Mouse (Mus musculus) heart, postnatal 0 days (tissue): ENCODE results near the gene Ocln. TPM values are rescaled to one million over a fixed set of nuclear protein-coding genes. Genes with fewer than 3 reads are reported as not detected.

Experiments
- ATAC-seq: fragments of 200-750 bp; cut with Nextera tagmentation; 2 replicates; pipeline ENCODE4 v1.8.0; 2017; ENCODE audit warnings: low read depth, moderate number of reproducible peaks, moderate library complexity; ENCODE audit not compliant: insufficient read depth
- DNase-seq: peaks from one replicate; pipeline ENCODE4 v3.0.0-alpha.2; 2016; ENCODE audit warnings: low spot score
- H3K27ac ChIP-seq: fragments of 300-500 bp; sonication (generic); 2 replicates; pipeline ENCODE4 v1.5.1; 2014; ENCODE audit warnings: low read depth, mild to moderate bottlenecking
- H3K27me3 ChIP-seq: fragments of 300-500 bp; sonication (generic); 2 replicates; pipeline ENCODE4 v1.6.1; 2014; ENCODE audit warnings: low read length, mixed read lengths; ENCODE audit not compliant: control insufficient read depth, insufficient read depth
- H3K36me3 ChIP-seq: fragments of 300-500 bp; sonication (generic); replicated peaks from 2 replicates; pipeline ENCODE4 v1.6.1; 2014; ENCODE audit warnings: low read length, mixed read lengths; ENCODE audit not compliant: control insufficient read depth, insufficient read depth
- H3K4me1 ChIP-seq: fragments of 300-500 bp; sonication (generic); 2 replicates; pipeline ENCODE4 v1.6.1; 2014; ENCODE audit warnings: antibody characterized with exemption; ENCODE audit not compliant: control insufficient read depth, insufficient read depth
- H3K4me2 ChIP-seq: fragments of 300-500 bp; sonication (generic); 2 replicates; pipeline ENCODE4 v1.6.1; 2014; ENCODE audit warnings: low read depth, mild to moderate bottlenecking, low read length, moderate library complexity
- H3K4me3 ChIP-seq: fragments of 300-500 bp; sonication (generic); 2 replicates; pipeline ENCODE4 v1.5.1; 2014; ENCODE audit warnings: low read depth, low read length
- H3K9ac ChIP-seq: fragments of 300-500 bp; sonication (generic); replicated peaks from 2 replicates; pipeline ENCODE4 v1.6.1; 2014; ENCODE audit warnings: low read depth, low read length, mixed read lengths
- H3K9me3 ChIP-seq: fragments of 300-500 bp; sonication (generic); replicated peaks from 2 replicates; pipeline ENCODE4 v1.6.1; 2016; ENCODE audit warnings: low read length; ENCODE audit not compliant: control insufficient read depth
- CTCF ChIP-seq: IDR thresholded peaks from 2 replicates; pipeline ENCODE4 v1.5.1; 2016; ENCODE audit warnings: antibody characterized with exemption, control low read depth, low read depth
- EP300 ChIP-seq: IDR thresholded peaks from 2 replicates; pipeline ENCODE4 v1.6.1; 2016; ENCODE audit warnings: antibody characterized with exemption, low read depth
- WGBS: fragments of 180-500 bp; shearing (Covaris S2); extraction: QIAGEN DNeasy Blood & Tissue Kit; methylation state at CpG from one replicate; pipeline ENCODE4 v1.1.7; 2014; 5-methylcytosine and 5-hydroxymethylcytosine counted together
- polyA plus RNA-seq: library from polyadenylated mRNA; unstranded; fragments of >200 nt; fragmentation: Nextera tagmentation; extraction: Ambion mirVana; gene quantifications from 2 replicates; pipeline ENCODE4 v1.2.1, GENCODE M21; 2015
- total RNA-seq: library from RNA; depleted of rRNA; stranded (reverse); fragments of >200 nt; gene quantifications from 2 replicates; pipeline ENCODE4 v1.2.3, GENCODE M21; 2014; ENCODE audit warnings: low replicate concordance

The Ocln gene
- total and polyA plus RNA-seq, 2 experiments from 2014 or later, result 1.7 to 2.0 TPM

GRCm38 (mm10) chr13:100525935-100526648 lies 26.4 kb downstream of the Ocln start:
- TF ChIP-seq CTCF (no peak), EP300 (no peak)
- Histone ChIP-seq H3K4me3 (no peak overlapping the region), H3K27ac (no peak overlapping the region), H3K27me3 (no peaks in the 10 kb centered on the region), H3K9ac (no peak overlapping the region), H3K4me1 (no peaks in the 10 kb centered on the region), H3K4me2 (no peak overlapping the region), H3K9me3 (no peaks in the 10 kb centered on the region), H3K36me3 (no peaks in the 10 kb centered on the region)
- ATAC-seq (no peak), DNase-seq (no peak)
- WGBS, result 57% methylated on average over 6 of the region's 6 CpGs

DNA sequence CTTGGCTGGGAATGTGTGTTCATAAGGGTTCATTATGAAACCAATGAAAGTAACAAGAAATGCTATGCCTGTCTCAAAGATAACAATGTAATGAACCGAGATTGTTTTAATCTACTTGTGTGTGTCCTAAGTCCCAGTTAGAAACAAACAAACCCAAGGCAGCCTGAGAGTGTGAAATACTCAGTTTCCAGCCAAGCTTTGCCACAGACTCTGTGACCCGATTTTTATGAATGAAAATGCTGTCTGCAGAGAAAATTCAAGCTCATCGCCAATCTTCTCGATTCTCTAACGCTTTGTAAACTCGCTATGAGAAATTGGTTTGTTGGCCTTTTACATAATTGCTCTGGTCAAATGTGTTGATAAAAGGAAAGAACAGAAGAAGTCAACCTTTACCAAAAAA lies 27.6 kb downstream of the Ocln start:
- H3K9me3 ChIP-seq, result no peaks in the 10 kb centered on the region
- TF ChIP-seq CTCF (no peak), EP300 (no peak)
- no peak overlapping the region for H3K27ac ChIP-seq
- H3K4me3 ChIP-seq, result no peak overlapping the region
- ATAC-seq (no peak), DNase-seq (no peak)
- no peak overlapping the region for H3K4me2 ChIP-seq
- no peak overlapping the region for H3K9ac ChIP-seq
- no peaks in the 10 kb centered on the region for H3K36me3 ChIP-seq
- no peaks in the 10 kb centered on the region for H3K27me3 ChIP-seq
- 78% methylated on average over 6 of the region's 6 CpGs for WGBS
- no peaks in the 10 kb centered on the region for H3K4me1 ChIP-seq

DNA sequence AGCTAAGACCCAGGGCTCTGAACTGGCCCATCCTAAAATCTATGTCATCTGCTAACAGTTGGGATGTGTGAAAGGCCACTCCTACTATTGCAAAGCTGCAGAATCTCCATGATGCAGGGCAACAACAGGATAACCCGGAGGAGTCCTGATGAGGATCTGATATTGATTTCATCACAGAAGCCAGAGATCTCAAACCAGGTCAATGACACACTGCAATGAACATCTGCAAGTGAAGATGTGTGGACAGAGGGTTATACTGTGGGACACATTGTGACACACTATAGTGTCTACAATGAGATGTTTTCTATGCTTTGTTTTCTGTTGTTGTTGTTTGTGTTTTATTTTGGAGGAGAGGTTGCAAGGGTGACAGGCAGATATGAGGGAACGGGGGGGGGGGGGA lies 28.8 kb downstream of the Ocln start:
- 76% methylated on average over 2 of the region's 2 CpGs for WGBS
- Histone ChIP-seq H3K9ac (no peak overlapping the region), H3K36me3 (no peaks in the 10 kb centered on the region), H3K4me1 (no peaks in the 10 kb centered on the region), H3K27me3 (no peaks in the 10 kb centered on the region), H3K9me3 (no peaks in the 10 kb centered on the region), H3K27ac (no peak overlapping the region), H3K4me2 (no peak overlapping the region), H3K4me3 (no peak overlapping the region)
- DNase-seq (no peak), ATAC-seq (no peak)
- no peak for TF ChIP-seq CTCF
- no peak for TF ChIP-seq EP300

DNA sequence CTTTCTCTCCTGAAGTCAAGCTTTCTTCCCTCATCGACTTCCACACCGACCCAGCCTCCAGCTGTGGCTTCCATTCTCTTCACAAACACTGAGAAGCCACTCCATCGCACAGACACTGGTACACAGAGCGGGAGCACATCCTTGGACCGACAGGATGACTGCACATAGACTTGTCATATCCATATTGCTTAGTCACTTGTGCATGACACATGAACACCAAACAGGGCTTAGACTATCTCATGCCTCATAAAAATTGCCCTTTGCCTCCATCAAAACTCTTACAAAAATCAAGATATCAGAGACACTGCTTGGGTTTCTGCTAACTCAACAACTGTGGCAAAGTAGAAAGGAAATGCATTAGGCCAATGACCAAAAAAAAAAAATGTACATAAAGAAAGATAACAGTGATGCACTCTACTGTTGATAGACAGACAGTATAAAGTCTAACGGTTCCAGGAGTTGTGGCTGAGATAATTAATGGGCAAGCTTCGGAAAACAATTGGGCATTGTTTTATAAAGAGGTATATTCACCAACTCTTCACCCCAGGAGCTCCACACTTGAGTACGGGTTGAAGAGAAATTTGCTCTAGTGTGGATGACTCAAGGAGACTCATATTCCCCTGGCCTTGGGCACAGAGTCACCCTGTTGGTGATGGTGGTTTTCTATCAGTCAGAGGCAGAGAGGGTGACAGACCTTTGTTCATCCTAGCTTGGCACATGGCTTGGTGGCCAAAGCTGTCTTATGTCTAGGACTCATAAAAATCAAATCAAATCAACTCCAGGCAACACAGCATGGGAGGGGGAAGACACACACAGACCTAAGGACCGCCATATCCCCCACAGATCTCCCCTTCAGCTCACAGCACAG lies 30.6 kb downstream of the Ocln start:
- TF ChIP-seq CTCF (no peak), EP300 (no peak)
- no peak overlapping the region for H3K9ac ChIP-seq
- H3K4me2 ChIP-seq, result no peak overlapping the region
- no peaks in the 10 kb centered on the region for H3K4me1 ChIP-seq
- 75% methylated on average over 9 of the region's 9 CpGs for WGBS
- no peak overlapping the region for H3K4me3 ChIP-seq
- no peaks in the 10 kb centered on the region for H3K27me3 ChIP-seq
- no peaks in the 10 kb centered on the region for H3K36me3 ChIP-seq
- H3K27ac ChIP-seq, result no peak overlapping the region
- DNase-seq (no peak), ATAC-seq (no peak)
- no peaks in the 10 kb centered on the region for H3K9me3 ChIP-seq

DNA sequence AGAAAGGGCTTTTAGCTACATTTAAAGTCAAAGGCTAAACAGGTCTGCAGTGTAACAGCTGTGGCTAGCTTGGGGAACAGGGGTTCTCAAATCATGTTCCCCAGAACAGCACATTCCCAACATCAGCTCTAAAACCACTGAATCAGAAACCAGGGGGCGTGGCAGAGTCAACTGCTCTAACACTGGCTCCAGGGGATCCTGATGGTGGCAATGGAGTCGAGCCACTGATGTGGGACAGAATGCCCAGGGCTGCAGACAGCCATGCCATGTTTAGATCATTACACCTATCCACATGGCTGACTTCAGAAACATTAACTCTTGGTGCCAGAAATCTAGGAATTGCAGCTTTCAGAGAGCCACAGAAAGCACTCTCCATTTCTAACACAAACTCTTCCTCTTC lies 33.4 kb downstream of the Ocln start:
- H3K9me3 ChIP-seq, result no peaks in the 10 kb centered on the region
- no peaks in the 10 kb centered on the region for H3K27me3 ChIP-seq
- H3K9ac ChIP-seq, result no peak overlapping the region
- DNase-seq, result no peak
- H3K4me3 ChIP-seq, result no peak overlapping the region
- TF ChIP-seq EP300, result no peak
- ATAC-seq, result no peak
- WGBS, result 63% methylated on average over 2 of the region's 2 CpGs
- no peak overlapping the region for H3K27ac ChIP-seq
- no peaks in the 10 kb centered on the region for H3K36me3 ChIP-seq
- no peak overlapping the region for H3K4me2 ChIP-seq
- H3K4me1 ChIP-seq, result no peaks in the 10 kb centered on the region
